Mouse (Mus musculus) thymus, adult 2 months (tissue): ENCODE data around the gene Mras.

Experiments used
- CTCF ChIP-seq: fragments of 200-500 bp; IDR thresholded peaks from 2 replicates; pipeline ENCODE4 v1.5.1; 2012; ENCODE audit warnings: mild to moderate bottlenecking, control low read depth, low read length, moderate library complexity, borderline replicate concordance; ENCODE audit not compliant: control insufficient read depth, poor library complexity, insufficient read depth; ENCODE audit errors: extremely low read depth
- POLR2A ChIP-seq: fragments of 200-500 bp; IDR thresholded peaks from 2 replicates; pipeline ENCODE4 v1.6.1; 2012; ENCODE audit warnings: mild to moderate bottlenecking, low read length, control low read depth, moderate library complexity; ENCODE audit not compliant: control insufficient read depth, poor library complexity, insufficient read depth; ENCODE audit errors: extremely low read depth

- TF ChIP-seq CTCF (no peak), POLR2A (no peak)
These were observed 792 bp upstream of the Mras start for GRCm38 (mm10) chr9:99437781-99438565.
